Mouse (Mus musculus): ENCODE results near the gene Olfr771. TPM values are rescaled to one million over a fixed set of nuclear protein-coding genes. Genes with fewer than 3 reads are reported as not detected.
"Not testable (repeated sequence)": the region's sequence is repeated elsewhere in the genome, so short reads cannot be mapped to it uniquely, and the experiment has no call there.

Olfr771 gene
- not detected in 2 replicates for polyA plus RNA-seq (2015; fragmentation: Nextera tagmentation; extraction: Ambion mirVana)

- Histone ChIP-seq H3K4me2 (no peak within 1 kb of the TSS), H3K27ac (replicated peaks) (no peak within 1 kb of the TSS), H3K36me3 (no peaks in the 10 kb centered on the region), H3K9me3 (no peaks in the 10 kb centered on the region), H3K4me3 (no peak within 1 kb of the TSS), H3K9ac (no peak within 1 kb of the TSS), H3K4me1 (replicated peaks) (no peaks in the 10 kb centered on the region), H3K27me3 (no peaks in the 10 kb centered on the region)
- ATAC-seq (ENCODE audit: low FRiP score, low read depth), result no peak
- 96% methylated on average over 1 of the region's 1 CpGs for WGBS
Measured at GRCm38 (mm10) chr10:129164651-129165050, at the start of gene Olfr771. TSS of gene Olfr771 (minus strand) at chr10:129164751.

- not testable (repeated sequence) for ATAC-seq (ENCODE audit: low FRiP score, low read depth); H3K27ac ChIP-seq (replicated peaks)
Measured at GRCm38 (mm10) chr10:129187319-129187718, 22.8 kb upstream of the Olfr771 start, which contains the start of gene Olfr773. TSS of gene Olfr773 (minus strand) at chr10:129187419.

GRCm38 (mm10) chr10:129177821-129178220, 13.3 kb upstream of the Olfr771 start, which contains the start of gene Olfr772:
TSS of gene Olfr772 (minus strand) at chr10:129177921.
- ATAC-seq (ENCODE audit: low FRiP score, low read depth); H3K4me1 ChIP-seq (replicated peaks); H3K4me3 ChIP-seq; H3K9ac ChIP-seq; H3K4me2 ChIP-seq; H3K36me3 ChIP-seq; H3K9me3 ChIP-seq; H3K27ac ChIP-seq (replicated peaks); H3K27me3 ChIP-seq: not testable (repeated sequence)
- WGBS, result 91% methylated on average over 4 of the region's 4 CpGs

More at GRCm38 (mm10) chr10:129187319-129187718, 22.8 kb upstream of the Olfr771 start, which contains the start of gene Olfr773:
- not testable (repeated sequence) for H3K4me3 ChIP-seq; H3K9ac ChIP-seq; H3K27me3 ChIP-seq; H3K9me3 ChIP-seq; H3K4me1 ChIP-seq (replicated peaks); H3K4me2 ChIP-seq; H3K36me3 ChIP-seq

GRCm38 (mm10) chr10:129138898-129139297, 25.7 kb downstream of the Olfr771 start, which contains the start of gene Olfr770:
TSS of gene Olfr770 (minus strand) at chr10:129138998.
- WGBS, result 68% methylated on average over 2 of the region's 2 CpGs
- no peaks in the 10 kb centered on the region for H3K4me1 ChIP-seq (replicated peaks)
- ATAC-seq (ENCODE audit: low FRiP score, low read depth), result no peak
- H3K9ac ChIP-seq, result no peak within 1 kb of the TSS
- no peaks in the 10 kb centered on the region for H3K36me3 ChIP-seq
- no peaks in the 10 kb centered on the region for H3K27me3 ChIP-seq
- no peaks in the 10 kb centered on the region for H3K9me3 ChIP-seq
- no peak within 1 kb of the TSS for H3K4me3 ChIP-seq
- no peak within 1 kb of the TSS for H3K4me2 ChIP-seq
- H3K27ac ChIP-seq (replicated peaks), result no peak within 1 kb of the TSS

- Histone ChIP-seq H3K4me2 (no peak within 1 kb of the TSS), H3K4me3 (no peak within 1 kb of the TSS), H3K36me3 (no peaks in the 10 kb centered on the region), H3K27me3 (no peaks in the 10 kb centered on the region), H3K4me1 (replicated peaks) (no peaks in the 10 kb centered on the region), H3K9ac (no peak within 1 kb of the TSS), H3K27ac (replicated peaks) (no peak within 1 kb of the TSS), H3K9me3 (no peaks in the 10 kb centered on the region)
- ATAC-seq (ENCODE audit: low FRiP score, low read depth), result no peak
- WGBS, result 93% methylated on average over 2 of the region's 2 CpGs
Measured at GRCm38 (mm10) chr10:129117761-129118160, 46.8 kb downstream of the Olfr771 start, which contains the start of gene Olfr769. TSS of gene Olfr769 (minus strand) at chr10:129117861.

GRCm38 (mm10) chr10:129115146-129115545, 49.4 kb downstream of the Olfr771 start:
- H3K36me3 ChIP-seq, result no peaks in the 10 kb centered on the region
- 94% methylated on average over 3 of the region's 3 CpGs for WGBS
- no peak overlapping the region for H3K4me3 ChIP-seq

More at GRCm38 (mm10) chr10:129115146-129115545, 49.4 kb downstream of the Olfr771 start:
- Histone ChIP-seq H3K4me2 (no peak overlapping the region), H3K4me1 (replicated peaks) (no peaks in the 10 kb centered on the region), H3K9me3 (no peaks in the 10 kb centered on the region), H3K27ac (replicated peaks) (no peak overlapping the region), H3K27me3 (no peaks in the 10 kb centered on the region), H3K9ac (no peak overlapping the region)
- no peak for ATAC-seq (ENCODE audit: low FRiP score, low read depth)

Other genes starting within 250 kb of the Olfr771 start
- gene Rdh5, start 241.9 kb downstream of the Olfr771 start, polyA plus RNA-seq (2015; fragmentation: Nextera tagmentation; extraction: Ambion mirVana), result 20.9 and 22.1 TPM in 2 replicates
- 266 and 268 TPM in 2 replicates for gene Bloc1s1, start 240.7 kb downstream of the Olfr771 start, polyA plus RNA-seq (2015; fragmentation: Nextera tagmentation; extraction: Ambion mirVana)
- gene Itga7, start 230.9 kb downstream of the Olfr771 start, polyA plus RNA-seq (2015; fragmentation: Nextera tagmentation; extraction: Ambion mirVana), result 8.9 TPM in 2 replicates
- gene Mettl7b, start 203.8 kb downstream of the Olfr771 start, polyA plus RNA-seq (2015; fragmentation: Nextera tagmentation; extraction: Ambion mirVana), result not detected in 2 replicates
- not detected in 2 replicates for gene Olfr9, start 175.3 kb downstream of the Olfr771 start, polyA plus RNA-seq (2015; fragmentation: Nextera tagmentation; extraction: Ambion mirVana)
- not detected in 2 replicates for gene Olfr763, start 154.0 kb downstream of the Olfr771 start, polyA plus RNA-seq (2015; fragmentation: Nextera tagmentation; extraction: Ambion mirVana)
- not detected in 2 replicates for gene Olfr764-ps1, start 124.9 kb downstream of the Olfr771 start, polyA plus RNA-seq (2015; fragmentation: Nextera tagmentation; extraction: Ambion mirVana)
- gene Olfr765, start 114.8 kb downstream of the Olfr771 start, polyA plus RNA-seq (2015; fragmentation: Nextera tagmentation; extraction: Ambion mirVana), result not detected in 2 replicates
- gene Olfr766-ps1, start 95.8 kb downstream of the Olfr771 start, polyA plus RNA-seq (2015; fragmentation: Nextera tagmentation; extraction: Ambion mirVana), result not detected in 2 replicates
- not detected in 2 replicates for gene Olfr767, start 81.8 kb downstream of the Olfr771 start, polyA plus RNA-seq (2015; fragmentation: Nextera tagmentation; extraction: Ambion mirVana)
- gene Olfr768, start 65.4 kb downstream of the Olfr771 start, polyA plus RNA-seq (2015; fragmentation: Nextera tagmentation; extraction: Ambion mirVana), result not detected in 2 replicates
- gene Olfr769, start 46.9 kb downstream of the Olfr771 start, polyA plus RNA-seq (2015; fragmentation: Nextera tagmentation; extraction: Ambion mirVana), result not detected in 2 replicates
- not detected in 2 replicates for gene Olfr770, start 25.8 kb downstream of the Olfr771 start, polyA plus RNA-seq (2015; fragmentation: Nextera tagmentation; extraction: Ambion mirVana)
- gene Olfr772, start 13.2 kb upstream of the Olfr771 start, polyA plus RNA-seq (2015; fragmentation: Nextera tagmentation; extraction: Ambion mirVana), result not detected in 2 replicates
- not detected in 2 replicates for gene Olfr773, start 22.7 kb upstream of the Olfr771 start, polyA plus RNA-seq (2015; fragmentation: Nextera tagmentation; extraction: Ambion mirVana)
- gene Olfr774, start 71.5 kb upstream of the Olfr771 start, polyA plus RNA-seq (2015; fragmentation: Nextera tagmentation; extraction: Ambion mirVana), result not detected in 2 replicates
- gene Olfr775, start 83.7 kb upstream of the Olfr771 start, polyA plus RNA-seq (2015; fragmentation: Nextera tagmentation; extraction: Ambion mirVana), result not detected in 2 replicates
- not detected in 2 replicates for gene Olfr776, start 94.4 kb upstream of the Olfr771 start, polyA plus RNA-seq (2015; fragmentation: Nextera tagmentation; extraction: Ambion mirVana)
- gene Olfr777, start 106.7 kb upstream of the Olfr771 start, polyA plus RNA-seq (2015; fragmentation: Nextera tagmentation; extraction: Ambion mirVana), result not detected in 2 replicates
- not detected in 2 replicates for gene Olfr780, start 153.4 kb upstream of the Olfr771 start, polyA plus RNA-seq (2015; fragmentation: Nextera tagmentation; extraction: Ambion mirVana)
- gene Olfr781, start 164.1 kb upstream of the Olfr771 start, polyA plus RNA-seq (2015; fragmentation: Nextera tagmentation; extraction: Ambion mirVana), result not detected in 2 replicates
- gene Olfr782, start 184.1 kb upstream of the Olfr771 start, polyA plus RNA-seq (2015; fragmentation: Nextera tagmentation; extraction: Ambion mirVana), result not detected in 2 replicates
- gene Olfr784, start 219.3 kb upstream of the Olfr771 start, polyA plus RNA-seq (2015; fragmentation: Nextera tagmentation; extraction: Ambion mirVana), result 0.13 and 0.16 TPM in 2 replicates
- not detected in 2 replicates for gene Olfr785, start 240.7 kb upstream of the Olfr771 start, polyA plus RNA-seq (2015; fragmentation: Nextera tagmentation; extraction: Ambion mirVana)

Data from hindbrain, embryonic 15.5 days (tissue).